Mouse (Mus musculus) left cerebral cortex, postnatal 25 days (tissue): ENCODE results near the gene Igfbpl1. TPM values are rescaled to one million over a fixed set of nuclear protein-coding genes. Genes with fewer than 3 reads are reported as not detected.

Experiments
- DNase-seq, 2 experiments: peaks; one replicate each; pipeline ENCODE4 v3.0.0; 2022; ENCODE audit warnings: low spot score in 2 of 2, mixed read lengths in 1 of 2
- intact Hi-C: fragments of 180-260 bp; cut with DNase I; formaldehyde crosslinking; loops from one replicate; pipeline ENCODE4 v1.15.1; 2025
- total RNA-seq, 2 experiments: library from RNA; stranded (reverse); gene quantifications; 2 replicates each; pipeline ENCODE4 v1.2.3; 2021

The Igfbpl1 gene
- total RNA-seq, result under 1 TPM; 0.41 to 0.62 TPM

- intact Hi-C loops, result no loop called here
- DNase-seq, result no peak
These were observed at the start of gene Igfbpl1 for GRCm38 (mm10) chr4:45826275-45827040. Gene Igfbpl1 (minus strand): TSS chr4:45826923.

GRCm38 (mm10) chr4:45872147-45872546 is 45.4 kb upstream of the Igfbpl1 start:
- intact Hi-C loops, result no loop called here
- DNase-seq, result no peak

- intact Hi-C loops, result no loop called here
- no peak for DNase-seq
These were observed 42.5 kb upstream of the Igfbpl1 start for GRCm38 (mm10) chr4:45869021-45869815.

GRCm38 (mm10) chr4:45867416-45867815 is 40.7 kb upstream of the Igfbpl1 start:
- DNase-seq, result no peak
- intact Hi-C loops, result no loop called here

DNA sequence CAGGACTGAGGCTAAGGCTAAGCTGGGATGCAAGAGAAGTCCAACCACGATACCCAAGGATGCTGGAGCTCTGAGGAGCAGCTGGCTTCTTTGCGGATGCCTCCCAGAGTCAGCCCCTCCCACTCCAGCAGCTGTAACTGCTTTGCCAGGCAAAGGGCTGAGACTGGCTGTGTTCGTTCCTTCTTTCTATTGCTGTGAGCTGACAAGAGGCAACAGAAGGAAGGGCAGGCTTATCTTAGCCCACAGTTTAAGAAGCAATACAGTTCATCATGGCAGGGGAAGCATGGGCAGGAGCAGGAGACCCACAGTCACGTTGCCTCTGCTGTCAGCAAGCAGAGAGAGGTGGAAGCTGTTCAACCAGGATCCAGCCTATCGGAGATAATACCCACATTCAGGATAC is 34.4 kb upstream of the Igfbpl1 start:
- DNase-seq, result peak in 1 of 2 experiments; percentile 11
- intact Hi-C loops, result no loop called here

- DNase-seq, result peak; percentile 68 to 78
- intact Hi-C loops, result loop anchor here (2.0 to 5.0 kb wide), 4 partner anchors 35 to 514 kb away; partner anchors contain the start of genes Dcaf10 and Exosc3
These were observed 29.2 kb upstream of the Igfbpl1 start for GRCm38 (mm10) chr4:45855803-45856424.

GRCm38 (mm10) chr4:45853496-45854246 is 26.9 kb upstream of the Igfbpl1 start:
- intact Hi-C loops, result loop anchor here (2.0 kb wide), 1 partner anchor 33 kb away; no protein-coding TSS in a partner anchor
- DNase-seq, result no peak

DNA sequence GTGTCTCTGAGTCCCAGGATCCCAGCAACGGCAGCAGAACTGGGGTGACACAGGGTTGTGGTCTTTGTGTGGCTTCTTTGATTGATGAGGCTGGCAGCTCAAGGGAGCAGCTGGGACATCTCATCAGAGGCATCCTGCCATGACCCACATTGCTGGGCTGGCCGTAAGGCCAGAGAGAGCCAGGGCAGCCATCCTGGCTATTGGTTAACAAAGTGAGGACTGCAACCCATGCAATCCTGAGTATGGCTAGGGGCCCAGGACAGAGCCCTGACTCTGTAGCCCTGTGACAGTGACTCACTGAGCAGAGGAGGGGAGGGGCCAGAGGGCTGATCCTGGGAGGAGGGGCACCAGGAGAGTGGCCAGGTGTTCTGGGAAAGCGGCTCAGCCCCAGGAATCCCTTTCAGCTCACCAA is 24.9 kb upstream of the Igfbpl1 start:
- DNase-seq, result no peak
- intact Hi-C loops, result no loop called here

DNA sequence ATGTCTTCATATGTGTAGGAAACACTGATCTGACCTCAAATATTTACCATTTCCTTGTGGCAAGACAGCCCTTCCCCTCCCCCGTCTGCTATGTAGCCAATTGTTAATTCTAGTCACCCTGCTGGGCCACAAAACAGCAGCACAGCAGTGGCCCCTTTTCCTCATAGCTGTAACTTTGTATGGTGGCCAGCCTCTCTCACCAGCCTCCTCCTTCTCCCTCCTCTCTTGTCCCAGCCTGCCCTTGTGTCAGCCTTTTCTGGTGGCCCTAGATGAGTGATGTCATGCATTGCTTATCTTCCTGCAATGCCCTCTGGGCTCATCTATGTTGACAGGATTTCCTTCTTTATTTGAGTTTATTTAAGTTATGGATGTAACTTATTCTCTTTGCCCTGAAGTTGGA is 22.7 kb upstream of the Igfbpl1 start:
- intact Hi-C loops, result loop anchor here (2.0 kb wide), 1 partner anchor 15 kb away; no protein-coding TSS in a partner anchor
- no peak for DNase-seq

DNA sequence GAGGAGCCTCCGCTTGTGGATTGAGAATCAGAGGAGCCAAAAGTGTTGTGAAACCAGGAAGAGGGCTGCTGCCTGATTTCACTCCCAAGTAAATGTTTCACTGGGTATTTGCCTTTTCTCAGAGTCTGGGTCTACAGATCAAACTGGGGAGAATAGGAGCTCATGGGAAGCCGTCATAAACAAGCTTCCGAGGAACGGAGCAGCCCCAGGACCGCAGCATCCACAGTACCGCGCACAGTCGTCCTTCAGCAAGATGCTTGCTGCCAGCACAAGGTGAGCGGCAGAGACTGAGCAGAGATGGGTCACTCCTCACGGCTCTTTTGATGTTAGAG is 22.1 kb upstream of the Igfbpl1 start:
- intact Hi-C loops, result loop anchor here (2.0 kb wide), 1 partner anchor 14 kb away; no protein-coding TSS in a partner anchor
- DNase-seq, result no peak

GRCm38 (mm10) chr4:45848109-45848824 is 21.5 kb upstream of the Igfbpl1 start, which contains the start of gene Stra6l:
Gene Stra6l (plus strand): TSS chr4:45848664.
- DNase-seq, result no peak
- intact Hi-C loops, result loop anchor here (2.0 kb wide), 1 partner anchor 13 kb away; no protein-coding TSS in a partner anchor

DNA sequence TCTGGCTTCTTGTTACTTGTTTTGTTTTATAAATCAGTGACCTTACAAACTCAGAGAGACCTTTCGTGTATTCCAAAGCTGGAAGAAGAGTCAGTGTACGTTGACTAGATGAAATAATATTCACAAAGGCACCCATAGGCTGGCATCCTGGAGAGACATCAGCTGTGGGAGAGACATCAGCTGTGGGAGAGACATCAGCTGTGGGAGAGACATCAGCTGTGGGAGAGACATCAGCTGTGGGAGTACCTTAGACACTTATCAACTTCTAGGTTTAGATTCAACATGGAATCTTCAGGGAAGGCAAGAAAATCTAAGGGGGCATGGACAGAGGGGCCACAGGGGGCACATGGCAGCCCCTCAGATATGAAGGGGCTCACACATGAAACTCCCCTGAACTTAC is 19.5 kb upstream of the Igfbpl1 start:
- intact Hi-C loops, result no loop called here
- DNase-seq, result no peak

DNA sequence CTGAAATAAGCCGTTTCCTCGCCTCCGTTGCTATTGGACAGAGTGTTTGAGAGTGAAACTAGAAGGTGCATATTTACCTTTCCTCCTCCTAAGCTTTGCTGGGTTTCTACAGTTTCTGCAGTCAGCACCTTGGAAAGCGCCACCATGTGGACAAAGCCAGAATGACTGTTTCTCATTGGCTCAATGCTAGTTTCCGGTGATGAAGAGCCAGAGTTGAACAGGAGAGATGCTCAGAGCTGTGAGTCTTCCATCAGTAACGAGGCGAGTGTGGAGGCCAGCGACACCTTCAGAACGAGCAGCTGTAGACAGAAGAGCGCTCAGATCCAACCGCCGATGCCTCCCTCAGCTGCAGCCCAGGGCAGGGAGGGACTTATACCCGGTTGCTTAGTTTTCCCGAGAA is 17.6 kb upstream of the Igfbpl1 start:
- intact Hi-C loops, result no loop called here
- peak; percentile 31 to 40 for DNase-seq

- intact Hi-C loops, result no loop called here
- DNase-seq, result no peak
These were observed 6.7 kb upstream of the Igfbpl1 start for GRCm38 (mm10) chr4:45833461-45833860.

DNA sequence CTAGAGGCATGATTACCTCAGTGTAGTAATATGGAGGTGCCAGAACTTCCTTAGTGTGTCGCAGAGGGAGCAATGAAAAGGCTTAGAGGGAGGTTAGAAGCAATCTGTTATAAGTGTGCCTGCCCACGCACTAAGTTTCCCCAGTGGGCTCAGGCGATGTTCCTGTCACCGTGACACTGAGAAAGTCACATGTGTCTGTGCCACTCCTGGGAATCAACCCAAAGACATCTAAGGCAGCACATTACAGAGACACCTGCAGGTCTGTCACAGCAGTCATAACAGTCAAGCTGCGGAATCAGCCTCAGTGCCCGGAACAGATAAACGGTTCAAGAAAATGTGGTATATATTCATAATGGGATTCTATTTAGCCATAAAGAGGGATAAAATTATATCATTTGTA is 5.3 kb upstream of the Igfbpl1 start:
- intact Hi-C loops, result no loop called here
- DNase-seq, result peak; percentile 39 to 73

DNA sequence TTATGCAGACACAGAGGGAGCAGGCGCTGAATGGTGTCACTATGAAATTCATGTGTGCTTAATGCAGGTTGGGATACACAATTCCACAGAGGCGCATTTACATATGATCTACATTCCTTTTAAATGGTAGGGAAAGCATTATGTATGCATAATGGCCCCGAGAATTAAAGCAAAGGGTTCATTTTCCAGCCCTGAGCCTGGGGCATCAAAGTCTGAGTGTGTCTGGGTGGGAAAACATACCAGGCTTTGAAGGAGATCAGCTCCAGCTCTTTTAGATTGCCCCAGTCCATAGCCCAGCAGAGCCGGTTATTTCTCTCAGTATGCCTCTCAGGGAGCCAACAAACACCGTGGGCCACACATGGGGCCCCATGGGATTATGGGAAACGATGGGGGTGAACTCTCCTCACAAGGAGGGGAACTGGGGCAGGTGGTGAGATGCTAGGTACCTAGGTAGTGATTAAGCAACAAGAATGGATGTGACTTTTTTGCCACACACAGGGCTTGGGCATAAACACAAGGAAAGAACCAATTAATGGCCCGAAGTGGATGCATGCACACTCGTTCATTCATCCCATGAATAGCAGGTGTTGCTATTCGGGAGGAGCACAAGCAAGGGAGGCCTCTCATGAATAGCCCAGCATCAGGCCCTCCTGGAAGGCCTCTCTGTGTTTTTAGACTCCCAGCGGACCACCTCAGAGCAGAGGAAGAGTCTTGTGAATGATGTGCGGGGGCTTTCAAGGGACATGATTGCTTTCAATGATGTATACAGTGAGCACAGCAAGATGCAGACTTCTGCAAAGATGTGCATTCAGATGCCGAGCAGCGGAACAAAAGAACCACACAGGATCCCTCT is 3.4 kb upstream of the Igfbpl1 start:
- intact Hi-C loops, result no loop called here
- no peak for DNase-seq

GRCm38 (mm10) chr4:45824761-45825556 is 1.8 kb downstream of the Igfbpl1 start:
- no peak for DNase-seq
- intact Hi-C loops, result no loop called here
